Mouse (Mus musculus) small intestine, adult 2 months (tissue): Measurements from ENCODE around the gene Mgat4e. TPM values are rescaled to one million over a fixed set of nuclear protein-coding genes. Genes with fewer than 3 reads are reported as not detected.

Source experiments
- H3K27ac ChIP-seq: fragments of 200-500 bp; 2 replicates; pipeline ENCODE4 v1.5.1; 2012; ENCODE audit warnings: low read depth, low read length, control low read depth, inconsistent platforms; ENCODE audit not compliant: insufficient read depth
- H3K27me3 ChIP-seq: fragments of 200-500 bp; 2 replicates; pipeline ENCODE4 v1.6.1; 2012; ENCODE audit warnings: mild to moderate bottlenecking, moderate library complexity, low read length, inconsistent platforms; ENCODE audit not compliant: control insufficient read depth, insufficient read depth
- H3K36me3 ChIP-seq: fragments of 200-500 bp; 2 replicates; pipeline ENCODE4 v1.6.1; 2012; ENCODE audit warnings: mild to moderate bottlenecking, low read length, control low read depth, inconsistent platforms; ENCODE audit not compliant: control insufficient read depth, insufficient read depth
- H3K4me1 ChIP-seq: fragments of 200-500 bp; 2 replicates; pipeline ENCODE4 v1.6.1; 2012; ENCODE audit warnings: low read length, inconsistent platforms, mixed read lengths; ENCODE audit not compliant: control insufficient read depth, insufficient read depth, insufficient read length
- H3K4me3 ChIP-seq: fragments of 200-500 bp; 2 replicates; pipeline ENCODE4 v1.5.1; 2012; ENCODE audit warnings: low read depth, mild to moderate bottlenecking, control low read depth, inconsistent platforms, low read length, moderate library complexity
- CTCF ChIP-seq: fragments of 200-500 bp; IDR thresholded peaks from 2 replicates; pipeline ENCODE4 v1.5.1; 2012; ENCODE audit warnings: low read depth, mild to moderate bottlenecking, control low read depth, inconsistent platforms, low read length, moderate library complexity, mixed read lengths; ENCODE audit not compliant: insufficient replicate concordance, insufficient read length; ENCODE audit errors: extremely low read depth
- POLR2A ChIP-seq: fragments of 200-500 bp; IDR thresholded peaks from 2 replicates; pipeline ENCODE4 v1.6.1; 2012; ENCODE audit warnings: low read depth, mild to moderate bottlenecking, control low read depth, inconsistent platforms, low read length, moderate library complexity
- WGBS: fragments of 180-500 bp; shearing (Covaris S2); methylation state at CpG from one replicate; pipeline ENCODE4 v1.1.7; 2018; 5-methylcytosine and 5-hydroxymethylcytosine counted together
- polyA plus RNA-seq: library from polyadenylated mRNA; depleted of rRNA; stranded (reverse); fragments of >200 nt; gene quantifications from 2 replicates; pipeline ENCODE4 v1.2.3, GENCODE M21; 2012; rRNA removed

Gene Mgat4e
- polyA plus RNA-seq: not detected in 2 replicates

- no peak within 1 kb of the TSS for H3K4me3 ChIP-seq
- TF ChIP-seq POLR2A: no peak
- TF ChIP-seq CTCF: no peak
- H3K27ac ChIP-seq: no peak within 1 kb of the TSS
- WGBS: 66% methylated on average over 7 of the region's 7 CpGs
- H3K36me3 ChIP-seq: no peaks in the 10 kb centered on the region
- H3K27me3 ChIP-seq: no peaks in the 10 kb centered on the region
- H3K4me1 ChIP-seq: no peaks in the 10 kb centered on the region
These were observed at the start of gene Mgat4e for GRCm38 (mm10) chr1:134549632-134550132. TSS of gene Mgat4e (minus strand) at chr1:134549682.

DNA sequence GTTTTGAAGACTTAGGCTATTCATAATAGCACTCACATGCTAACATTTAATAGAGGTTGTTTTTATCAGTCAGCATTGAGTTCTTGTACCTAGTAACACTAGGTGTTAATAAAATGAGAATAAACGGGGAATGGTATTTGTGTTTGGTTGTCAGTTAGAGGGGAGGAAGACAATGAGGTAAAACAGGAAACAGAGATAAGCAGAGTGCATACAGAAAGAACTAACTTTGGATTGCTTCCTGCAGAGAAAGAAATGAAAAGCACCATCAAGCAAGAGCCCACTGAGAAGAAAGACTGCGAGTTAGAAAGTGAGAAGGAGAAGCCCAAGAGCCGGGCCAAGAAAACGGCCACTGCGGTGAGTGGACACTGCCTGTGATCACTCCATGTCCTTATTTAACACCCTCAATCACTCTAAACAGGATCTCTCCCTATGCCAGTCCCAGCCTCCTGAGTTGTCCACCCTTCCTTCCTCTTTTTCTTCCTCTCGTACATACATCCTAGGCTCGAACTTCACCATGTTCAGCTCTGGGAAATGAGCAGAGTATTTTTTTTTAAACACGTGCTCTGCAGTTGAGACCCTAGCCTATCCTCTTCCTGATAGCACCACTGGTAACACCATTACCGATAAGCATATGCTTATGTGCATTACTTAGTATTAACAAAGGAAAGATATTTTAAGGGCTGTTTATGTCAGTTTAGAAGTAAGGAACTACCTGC is 48.0 kb upstream of the Mgat4e start:
- Histone ChIP-seq H3K36me3 (peaks cover 56% of the 10 kb centered on the region), H3K27ac (no peak overlapping the region), H3K27me3 (no peaks in the 10 kb centered on the region), H3K4me3 (no peak overlapping the region), H3K4me1 (no peaks in the 10 kb centered on the region)
- TF ChIP-seq POLR2A (no peak), CTCF (no peak)
- WGBS: 87% methylated on average over 9 of the region's 9 CpGs

- TF ChIP-seq POLR2A: no peak
- 90% methylated on average over 2 of the region's 2 CpGs for WGBS
- Histone ChIP-seq H3K27me3 (no peaks in the 10 kb centered on the region), H3K4me1 (no peaks in the 10 kb centered on the region), H3K4me3 (no peak overlapping the region), H3K36me3 (peaks cover 35% of the 10 kb centered on the region), H3K27ac (no peak overlapping the region)
These were observed 42.3 kb upstream of the Mgat4e start for GRCm38 (mm10) chr1:134591773-134592172.

GRCm38 (mm10) chr1:134589676-134590075 is 40.2 kb upstream of the Mgat4e start:
- no peak overlapping the region for H3K4me3 ChIP-seq
- H3K27ac ChIP-seq: no peak overlapping the region
- TF ChIP-seq CTCF (no peak), POLR2A (no peak)
- no peaks in the 10 kb centered on the region for H3K4me1 ChIP-seq
- peaks cover 28% of the 10 kb centered on the region for H3K36me3 ChIP-seq
- H3K27me3 ChIP-seq: no peaks in the 10 kb centered on the region

GRCm38 (mm10) chr1:134583560-134583959 is 34.1 kb upstream of the Mgat4e start:
- WGBS: 27% methylated on average over 3 of the region's 3 CpGs
- TF ChIP-seq POLR2A (no peak), CTCF (no peak)
- peaks cover 5% of the 10 kb centered on the region; the same call in 1 of the 2 replicates for H3K4me1 ChIP-seq
- H3K27me3 ChIP-seq: no peaks in the 10 kb centered on the region
- H3K36me3 ChIP-seq: peaks cover 11% of the 10 kb centered on the region
- H3K27ac ChIP-seq: no peak overlapping the region
- no peak overlapping the region for H3K4me3 ChIP-seq

DNA sequence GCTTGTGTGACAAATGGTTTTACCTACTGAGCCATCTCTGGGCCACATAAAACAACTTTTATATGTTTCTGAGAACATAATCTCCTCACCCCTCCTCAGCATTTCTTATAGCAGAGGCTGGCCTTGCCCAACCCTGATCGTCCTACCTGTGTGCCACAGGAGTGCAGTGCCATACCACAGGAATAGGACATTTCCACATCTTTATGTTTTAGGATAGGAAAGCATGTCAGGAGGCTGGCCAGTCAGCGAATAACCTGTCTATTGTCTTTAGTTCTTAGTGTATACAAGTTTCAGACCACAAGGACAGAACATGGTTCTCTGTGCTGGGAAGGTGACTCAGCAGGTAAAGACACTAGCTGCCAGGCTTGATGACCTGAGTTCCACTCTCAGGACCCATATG is 31.3 kb upstream of the Mgat4e start:
- 91% methylated on average over 2 of the region's 2 CpGs for WGBS
- Histone ChIP-seq H3K27me3 (no peaks in the 10 kb centered on the region), H3K4me1 (peaks cover 5% of the 10 kb centered on the region; the same call in 1 of the 2 replicates), H3K27ac (no peak overlapping the region), H3K36me3 (peaks cover 3% of the 10 kb centered on the region), H3K4me3 (no peak overlapping the region)
- TF ChIP-seq POLR2A (no peak), CTCF (no peak)

- TF ChIP-seq POLR2A: no peak
- no peak for TF ChIP-seq CTCF
- 84% methylated on average over 6 of the region's 6 CpGs for WGBS
- H3K36me3 ChIP-seq: no peaks in the 10 kb centered on the region; the same call in 1 of the 2 replicates
These were observed 28.1 kb upstream of the Mgat4e start for GRCm38 (mm10) chr1:134577384-134578120.

More at GRCm38 (mm10) chr1:134577384-134578120, 28.1 kb upstream of the Mgat4e start:
- Histone ChIP-seq H3K27me3 (no peaks in the 10 kb centered on the region), H3K4me1 (no peaks in the 10 kb centered on the region), H3K27ac (no peak overlapping the region), H3K4me3 (no peak overlapping the region)
